7 mouse cellular contexts compared by ENCODE assay signal in the genomic region with DNA sequence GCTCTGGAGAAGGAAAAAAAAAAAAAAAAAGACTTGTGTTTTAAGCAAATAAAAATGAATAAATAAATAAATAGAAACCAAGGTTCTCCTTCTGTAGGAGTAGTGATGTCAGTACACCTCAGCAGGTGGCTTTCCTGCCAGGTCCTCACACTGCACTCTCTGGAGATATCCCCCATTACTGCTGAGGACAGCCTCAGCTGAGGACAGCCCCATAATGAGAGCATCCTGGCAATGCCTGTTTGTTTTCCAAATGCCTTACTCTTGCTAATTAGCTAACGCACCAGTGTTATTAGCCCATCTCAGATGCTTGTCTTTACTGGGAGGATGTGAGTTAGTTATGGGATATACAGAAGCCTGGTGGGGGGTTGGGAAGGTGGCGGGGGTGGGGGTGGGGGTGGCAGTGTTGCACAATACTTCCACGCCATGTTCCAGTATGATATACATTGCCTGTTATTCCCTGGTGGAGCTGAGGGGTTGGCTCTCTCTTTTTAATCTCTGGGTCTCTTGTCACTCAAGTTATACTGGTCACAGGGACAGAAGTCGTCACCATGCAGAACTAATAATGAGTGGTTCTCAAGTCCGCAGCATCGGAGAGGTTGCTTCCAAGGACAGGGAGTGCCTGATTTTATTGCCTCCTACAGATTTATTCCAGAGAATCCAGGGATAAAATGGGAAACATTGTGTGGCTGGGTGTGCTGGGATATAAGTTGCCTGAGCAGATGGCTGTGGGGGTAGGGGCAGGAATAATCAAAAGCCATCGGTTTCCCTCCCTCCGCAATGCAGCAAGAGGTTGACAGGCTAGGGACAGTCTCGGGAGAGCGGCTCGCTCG.
DNase-seq lines count a peak whose midpoint lies in the region; ATAC-seq lines count a peak whose summit lies in the region.

No protein-coding gene starts in this region.

- intact Hi-C loops in left cerebral cortex, postnatal 14 days (cut with DNase I), result no loop called here

- peak; percentile 79 for DNase-seq in right cerebral cortex, adult 18-20 months
- DNase-seq in right cerebral cortex, postnatal 4 days, result no peak
- DNase-seq in left cerebral cortex, postnatal 14 days (ENCODE audit: low spot score in 2 of 2), result peak; percentile 69 to 72
- peak; percentile 16 for DNase-seq in right cerebral cortex, postnatal 14 days
- no peak for DNase-seq in ovary, postnatal 36 days (ENCODE audit: low spot score)
- no peak for DNase-seq in kidney, adult 11 months

- peak; percentile 65 for ATAC-seq in forebrain, embryonic 15.5 days (replicated peaks)

- H3K27ac ChIP-seq in forebrain, embryonic 15.5 days (replicated peaks), result peak overlapping the region; percentile 78

- no peaks in the 10 kb centered on the region for H3K36me3 ChIP-seq in forebrain, embryonic 15.5 days

- H3K4me1 ChIP-seq in forebrain, embryonic 15.5 days, result peaks cover 17% of the 10 kb centered on the region

- WGBS in forebrain, embryonic 15.5 days, result 6% methylated on average over 12 of the region's 12 CpGs

- peak overlapping the region; percentile 41 for H3K4me2 ChIP-seq in forebrain, embryonic 15.5 days (replicated peaks)

- peak overlapping the region; percentile 19 for H3K4me3 ChIP-seq in forebrain, embryonic 15.5 days

- H3K27me3 ChIP-seq in forebrain, embryonic 15.5 days, result no peaks in the 10 kb centered on the region

- 0 out of 2 replicates have a peak overlapping the region, but pooled peaks have one; percentile 19 for H3K9ac ChIP-seq in forebrain, embryonic 15.5 days (replicated peaks)

- no peaks in the 10 kb centered on the region for H3K9me3 ChIP-seq in forebrain, embryonic 15.5 days

Comparison
In these comparisons a context has a peak if more than half of its experiments do, and no peak if none do; other contexts are left out.
1. DNase-seq: peak in right cerebral cortex, adult 18-20 months (single experiment), left cerebral cortex, postnatal 14 days (2 of 2) and right cerebral cortex, postnatal 14 days (single experiment); none in right cerebral cortex, postnatal 4 days (single experiment), ovary, postnatal 36 days (single experiment) and kidney, adult 11 months (single experiment).